Mouse (Mus musculus) liver (tissue): ENCODE results near the gene Proca1.

Experiments used
- DNase-seq: peaks from one replicate; pipeline ENCODE4 v3.0.0-alpha.2; 2020; ENCODE audit warnings: mixed read lengths

The Proca1 gene

DNA sequence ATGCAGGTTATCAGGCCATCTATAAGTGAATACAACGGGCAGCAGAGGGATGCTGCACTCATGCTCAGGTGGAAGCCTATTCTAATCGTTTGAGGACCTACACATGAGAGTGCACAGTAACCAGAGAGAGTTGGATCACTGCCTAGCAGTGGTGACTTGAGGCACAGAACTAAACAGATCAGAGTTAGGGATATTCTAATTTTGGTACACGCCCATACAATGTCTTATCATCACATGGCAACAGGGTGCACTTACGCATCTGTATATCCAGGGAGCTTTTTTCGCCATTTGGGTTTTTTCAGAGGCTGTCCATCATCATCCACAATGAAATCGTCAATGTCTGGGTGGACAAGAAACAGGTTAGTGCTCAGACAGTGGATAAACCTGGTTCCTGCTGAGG lies 38.3 kb downstream of the Proca1 start:
- DNase-seq: no peak

DNA sequence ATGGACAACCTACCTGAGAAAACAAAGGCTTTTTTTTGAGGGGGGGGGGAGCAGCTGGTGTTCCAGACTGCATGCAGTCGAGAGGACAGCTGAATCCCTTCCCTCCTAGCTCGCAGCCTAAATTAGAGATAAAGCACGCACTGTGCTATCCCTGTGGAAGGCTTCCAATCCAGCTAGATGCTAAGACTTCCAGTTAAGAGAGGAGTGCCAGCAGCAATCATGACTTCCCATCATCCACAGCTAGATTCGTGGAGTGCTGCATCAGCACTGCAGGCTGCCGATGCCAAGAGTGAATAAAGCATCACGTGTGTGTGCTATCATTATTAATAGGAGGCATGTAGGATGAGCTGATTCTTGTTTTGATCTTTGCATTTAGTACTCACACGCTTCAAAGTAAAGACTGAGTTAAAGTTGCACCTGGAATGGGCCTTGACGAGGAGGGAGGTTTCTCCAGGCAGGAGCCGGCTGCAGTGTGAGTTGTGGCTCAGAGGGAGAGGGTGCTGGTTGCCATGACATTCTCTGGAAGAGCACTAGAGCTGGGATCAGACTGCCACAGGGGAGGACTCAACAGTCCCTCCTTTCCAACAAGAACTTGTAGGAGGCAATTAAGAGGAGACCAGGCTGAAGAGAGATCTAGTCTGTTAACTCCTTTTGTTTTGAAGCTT lies 47.1 kb downstream of the Proca1 start:
- DNase-seq: no peak

- no peak for DNase-seq
These were observed 52.1 kb downstream of the Proca1 start for GRCm38 (mm10) chr11:78245261-78245626.

- DNase-seq: peak; percentile 90
These were observed 52.6 kb downstream of the Proca1 start, which contains the start of the genes Sdf2 and Supt6 for GRCm38 (mm10) chr11:78245627-78246317. TSS of gene Sdf2 (plus strand) at chr11:78245746. TSS of gene Supt6 (minus strand) at chr11:78245987.

DNA sequence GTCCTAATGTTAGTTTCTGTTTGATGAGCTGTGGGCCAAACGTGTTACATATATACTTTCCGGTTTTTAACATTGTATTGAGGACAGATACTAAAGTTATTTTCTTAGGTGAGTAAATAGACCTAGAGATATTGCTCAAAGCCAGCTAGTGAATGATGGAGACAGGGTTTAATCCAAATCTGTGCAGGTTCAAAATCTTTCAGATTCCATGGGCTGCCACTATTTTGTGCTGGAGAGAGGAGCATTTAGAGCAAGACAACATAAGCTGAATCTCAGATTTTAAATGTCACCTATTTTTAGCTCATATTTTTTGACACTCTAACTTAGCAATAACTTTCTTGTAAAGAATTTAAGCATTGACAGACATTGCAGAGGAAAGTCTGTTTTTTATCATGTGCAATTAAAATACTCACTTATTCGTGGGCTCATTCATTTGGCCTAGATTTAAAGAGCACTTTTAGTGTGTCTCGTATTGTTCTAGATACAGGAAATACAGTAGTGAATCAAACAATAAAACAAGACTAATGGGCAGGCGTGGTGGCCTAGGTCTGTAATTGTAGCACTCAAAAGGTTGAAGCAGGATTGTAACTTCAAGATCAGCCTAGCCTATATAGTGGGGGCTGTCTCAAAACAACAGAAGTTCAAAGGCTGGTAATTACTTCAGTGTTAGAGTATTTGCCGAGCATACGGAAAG lies 53.3 kb downstream of the Proca1 start:
- DNase-seq: no peak

DNA sequence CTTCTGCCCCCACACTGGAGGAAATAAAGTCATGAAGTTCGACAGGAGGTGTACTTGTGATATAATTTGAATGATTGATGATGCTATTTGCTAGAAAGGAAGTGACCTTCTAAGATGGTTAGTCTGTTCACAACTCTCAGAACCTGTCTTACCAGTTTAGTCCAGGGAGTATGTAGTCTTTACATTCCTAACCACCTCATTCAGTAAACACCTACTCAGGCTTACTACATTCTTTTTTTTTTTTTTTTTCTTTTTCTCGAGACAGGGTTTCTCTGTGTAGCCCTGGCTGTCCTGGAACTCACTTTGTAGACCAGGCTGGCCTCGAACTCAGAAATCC lies 53.8 kb downstream of the Proca1 start:
- DNase-seq: no peak

- DNase-seq: peak; percentile 21
These were observed 54.5 kb downstream of the Proca1 start for GRCm38 (mm10) chr11:78247727-78248140.
